Mouse (Mus musculus) bone marrow, adult 2 months (tissue): ENCODE measurements around the gene Dido1.

Source experiments
- CTCF ChIP-seq: fragments of 200-500 bp; IDR thresholded peaks from 2 replicates; pipeline ENCODE4 v1.5.1; 2011; ENCODE audit warnings: low read length, control low read depth; ENCODE audit not compliant: control insufficient read depth, insufficient read depth
- POLR2A ChIP-seq: fragments of 200-500 bp; IDR thresholded peaks from 2 replicates; pipeline ENCODE4 v1.6.1; 2011; ENCODE audit warnings: low read depth, mild to moderate bottlenecking, control low read depth, low read length, borderline replicate concordance; ENCODE audit not compliant: control insufficient read depth

DNA sequence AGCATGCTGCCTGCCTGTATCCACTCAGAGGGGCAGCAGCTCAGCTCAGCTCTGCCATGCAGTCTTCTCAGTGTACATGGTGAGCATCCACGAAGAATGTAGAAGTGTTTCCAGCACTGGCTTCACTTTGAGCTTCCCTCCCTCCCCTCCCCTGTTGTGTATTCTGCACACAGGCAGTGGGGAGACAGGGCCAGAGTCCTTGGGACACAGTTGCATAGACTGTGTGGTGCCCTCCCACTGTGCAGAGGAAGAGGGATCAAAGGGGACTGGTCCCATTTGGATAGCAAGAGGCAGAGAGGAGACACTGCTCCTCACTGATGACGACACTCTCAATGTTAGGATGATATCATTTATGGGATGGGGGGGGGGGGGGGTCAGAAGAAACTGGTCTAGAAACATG lies 28.6 kb downstream of the Dido1 start:
- TF ChIP-seq POLR2A, result no peak
- TF ChIP-seq CTCF, result no peak
